Mouse (Mus musculus) MEL (cell line): ENCODE measurements at regions not wholly inside any gene's neighbourhood (a gene's known extent, or its start where the extent isn't known, plus 50 kb on each side); places are given as distances from the start of the nearest gene placed in this dataset.

ENCODE experiments used
- DNase-seq: peaks from one replicate; pipeline ENCODE4 v3.0.0; 2011; ENCODE audit warnings: low read depth, low spot score
- H3K27ac ChIP-seq: 2 replicates; pipeline ENCODE4 v1.5.1; 2012; ENCODE audit warnings: low read depth, mild to moderate bottlenecking, control low read depth, low read length, moderate library complexity; ENCODE audit not compliant: control insufficient read depth
- H3K27me3 ChIP-seq, 2 experiments: fragments of 150-350 bp in 1 of 2; sonication (generic) in 1 of 2; 2 replicates each; pipeline ENCODE4 v1.6.1; 2012; ENCODE audit warnings: low read length in 2 of 2, mild to moderate bottlenecking in 2 of 2, improper control_type of control experiment in 1 of 2, moderate library complexity in 1 of 2; ENCODE audit not compliant: insufficient read depth in 2 of 2, control insufficient read depth in 1 of 2
- H3K36me3 ChIP-seq, 2 experiments: 2 replicates each; pipeline ENCODE4 v1.6.1; 2012 to 2014; ENCODE audit warnings: low read length in 2 of 2, improper control_type of control experiment in 1 of 2, inconsistent platforms in 1 of 2, mild to moderate bottlenecking in 1 of 2; ENCODE audit not compliant: insufficient read depth in 2 of 2, control insufficient read depth in 1 of 2
- H3K4me1 ChIP-seq, 2 experiments: fragments of 150-350 bp in 1 of 2; sonication (generic) in 1 of 2; 2 replicates each; pipeline ENCODE4 v1.6.1; 2012; ENCODE audit warnings: low read length in 2 of 2, improper control_type of control experiment in 1 of 2, mild to moderate bottlenecking in 1 of 2; ENCODE audit not compliant: insufficient read depth in 2 of 2, control insufficient read depth in 1 of 2
- H3K4me3 ChIP-seq, 2 experiments: fragments of 150-350 bp in 1 of 2; sonication (generic) in 1 of 2; 2 replicates each; pipeline ENCODE4 v1.5.1; 2012; ENCODE audit warnings: low read depth in 2 of 2, low read length in 2 of 2, mild to moderate bottlenecking in 2 of 2, moderate library complexity in 2 of 2, control low read depth in 1 of 2, improper control_type of control experiment in 1 of 2; ENCODE audit not compliant: control insufficient read depth in 1 of 2, insufficient read depth in 1 of 2
- H3K79me2 ChIP-seq: 2 replicates; pipeline ENCODE4 v1.6.1; 2012; ENCODE audit warnings: mild to moderate bottlenecking, low read length, moderate library complexity; ENCODE audit not compliant: control insufficient read depth, poor library complexity, insufficient read depth
- H3K9ac ChIP-seq: 2 replicates; pipeline ENCODE4 v1.6.1; 2012; ENCODE audit warnings: low read depth, mild to moderate bottlenecking, control low read depth, low read length, moderate library complexity; ENCODE audit not compliant: control insufficient read depth, poor library complexity, severe bottlenecking
- H3K9me3 ChIP-seq: fragments of 150-350 bp; sonication (generic); replicated peaks from 2 replicates; pipeline ENCODE4 v1.6.1; 2012; ENCODE audit warnings: mild to moderate bottlenecking, low read length, improper control_type of control experiment, moderate library complexity; ENCODE audit not compliant: insufficient read depth
- BHLHE40 ChIP-seq: IDR thresholded peaks from 2 replicates; pipeline ENCODE4 v1.6.1; 2012; ENCODE audit warnings: low read depth, mild to moderate bottlenecking, inconsistent platforms, low read length, improper control_type of control experiment, borderline replicate concordance
- CHD2 ChIP-seq: IDR thresholded peaks from 2 replicates; pipeline ENCODE4 v1.6.1; 2011; ENCODE audit warnings: low read length, improper control_type of control experiment
- CTCF ChIP-seq, 3 experiments: IDR thresholded peaks in 2 of 3; conservative IDR thresholded peaks in 1 of 3; 2 replicates each; pipeline ENCODE4 v1.5.1; 2011 to 2012; ENCODE audit warnings: low read length in 3 of 3, low read depth in 2 of 3, mild to moderate bottlenecking in 2 of 3, improper control_type of control experiment in 1 of 3, inconsistent platforms in 1 of 3, mixed read lengths in 1 of 3, moderate library complexity in 1 of 3; ENCODE audit not compliant: control insufficient read depth in 1 of 3, insufficient read depth in 1 of 3, poor library complexity in 1 of 3, severe bottlenecking in 1 of 3
- EP300 ChIP-seq, 2 experiments: IDR thresholded peaks; 2 replicates each; pipeline ENCODE4 v1.6.1; 2011; ENCODE audit warnings: improper control_type of control experiment in 2 of 2, low read length in 2 of 2, low read depth in 1 of 2, mild to moderate bottlenecking in 1 of 2
- GABPA ChIP-seq: IDR thresholded peaks from 2 replicates; pipeline ENCODE4 v1.6.1; 2012; ENCODE audit warnings: low read depth, mild to moderate bottlenecking, inconsistent platforms, low read length, improper control_type of control experiment, moderate library complexity
- HCFC1 ChIP-seq: IDR thresholded peaks from 2 replicates; pipeline ENCODE4 v1.6.1; 2012; ENCODE audit warnings: low read depth, mild to moderate bottlenecking, inconsistent platforms, low read length, improper control_type of control experiment, moderate library complexity
- MAFK ChIP-seq: IDR thresholded peaks from 2 replicates; pipeline ENCODE4 v1.6.1; 2011; ENCODE audit warnings: low read depth, mild to moderate bottlenecking, low read length, improper control_type of control experiment, borderline replicate concordance
- MEF2A ChIP-seq: IDR thresholded peaks from 2 replicates; pipeline ENCODE4 v1.6.1; 2014; ENCODE audit warnings: low read depth, mild to moderate bottlenecking, inconsistent platforms, low read length, improper control_type of control experiment; ENCODE audit not compliant: poor library complexity, insufficient replicate concordance, severe bottlenecking; ENCODE audit errors: extremely low read depth
- MXI1 ChIP-seq: IDR thresholded peaks from 2 replicates; pipeline ENCODE4 v1.6.1; 2011; ENCODE audit warnings: mild to moderate bottlenecking, low read depth, low read length, improper control_type of control experiment
- NELFE ChIP-seq: IDR thresholded peaks from 2 replicates; pipeline ENCODE4 v1.6.1; 2011; ENCODE audit warnings: low read depth, low read length, improper control_type of control experiment
- NRF1 ChIP-seq: IDR thresholded peaks from 2 replicates; pipeline ENCODE4 v1.6.1; 2014; ENCODE audit warnings: low read depth, mild to moderate bottlenecking, inconsistent platforms, low read length, improper control_type of control experiment, moderate library complexity; ENCODE audit not compliant: poor library complexity, insufficient read depth, severe bottlenecking
- POLR2A ChIP-seq, 2 experiments: IDR thresholded peaks; 2 replicates each; pipeline ENCODE4 v1.6.1; 2011 to 2012; ENCODE audit warnings: low read length in 2 of 2, mild to moderate bottlenecking in 2 of 2, control low read depth in 1 of 2, improper control_type of control experiment in 1 of 2, low read depth in 1 of 2, moderate library complexity in 1 of 2; ENCODE audit not compliant: control insufficient read depth in 1 of 2, insufficient read depth in 1 of 2, poor library complexity in 1 of 2
- POLR2AphosphoS2 ChIP-seq: IDR thresholded peaks from 2 replicates; pipeline ENCODE4 v1.6.1; 2011; ENCODE audit warnings: low read length, improper control_type of control experiment
- POLR2AphosphoS5 ChIP-seq: IDR thresholded peaks from 2 replicates; pipeline ENCODE4 v1.6.1; 2012; ENCODE audit warnings: low read depth, borderline replicate concordance, mild to moderate bottlenecking, inconsistent platforms, low read length, moderate library complexity, mixed read lengths
- RAD21 ChIP-seq: IDR thresholded peaks from 2 replicates; pipeline ENCODE4 v1.6.1; 2011; ENCODE audit warnings: mild to moderate bottlenecking, low read depth, low read length, improper control_type of control experiment
- SIN3A ChIP-seq: IDR thresholded peaks from 2 replicates; pipeline ENCODE4 v1.6.1; 2012; ENCODE audit warnings: low read length, improper control_type of control experiment, inconsistent platforms
- SMC3 ChIP-seq: IDR thresholded peaks from 2 replicates; pipeline ENCODE4 v1.6.1; 2011; ENCODE audit warnings: low read depth, low read length, improper control_type of control experiment
- TAL1 ChIP-seq: IDR thresholded peaks from 2 replicates; pipeline ENCODE4 v1.6.1; 2012; ENCODE audit warnings: mild to moderate bottlenecking, inconsistent platforms, low read length, moderate library complexity, mixed read lengths
- TBP ChIP-seq: IDR thresholded peaks from 2 replicates; pipeline ENCODE4 v1.8.0; 2011; ENCODE audit warnings: low read depth, low read length, improper control_type of control experiment
- UBTF ChIP-seq: IDR thresholded peaks from 2 replicates; pipeline ENCODE4 v1.6.1; 2012; ENCODE audit warnings: low read depth, mild to moderate bottlenecking, inconsistent platforms, low read length, improper control_type of control experiment, moderate library complexity, borderline replicate concordance; ENCODE audit not compliant: insufficient read depth
- USF1 ChIP-seq: IDR thresholded peaks from 2 replicates; pipeline ENCODE4 v1.6.1; 2014; ENCODE audit warnings: low read depth, mild to moderate bottlenecking, inconsistent platforms, low read length, improper control_type of control experiment, moderate library complexity
- USF2 ChIP-seq, 2 experiments: IDR thresholded peaks; 2 replicates each; pipeline ENCODE4 v1.6.1; 2011 to 2012; ENCODE audit warnings: improper control_type of control experiment in 2 of 2, low read length in 2 of 2, borderline replicate concordance in 1 of 2, inconsistent platforms in 1 of 2, low read depth in 1 of 2, mild to moderate bottlenecking in 1 of 2; ENCODE audit not compliant: insufficient read depth in 1 of 2
- ZC3H11A ChIP-seq: IDR thresholded peaks from 2 replicates; pipeline ENCODE4 v1.6.1; 2012; ENCODE audit warnings: low read depth, mild to moderate bottlenecking, inconsistent platforms, low read length, improper control_type of control experiment
- ZMIZ1 ChIP-seq: IDR thresholded peaks from 2 replicates; pipeline ENCODE4 v1.6.1; 2012; ENCODE audit warnings: low read depth, mild to moderate bottlenecking, inconsistent platforms, low read length, improper control_type of control experiment, moderate library complexity

DNA sequence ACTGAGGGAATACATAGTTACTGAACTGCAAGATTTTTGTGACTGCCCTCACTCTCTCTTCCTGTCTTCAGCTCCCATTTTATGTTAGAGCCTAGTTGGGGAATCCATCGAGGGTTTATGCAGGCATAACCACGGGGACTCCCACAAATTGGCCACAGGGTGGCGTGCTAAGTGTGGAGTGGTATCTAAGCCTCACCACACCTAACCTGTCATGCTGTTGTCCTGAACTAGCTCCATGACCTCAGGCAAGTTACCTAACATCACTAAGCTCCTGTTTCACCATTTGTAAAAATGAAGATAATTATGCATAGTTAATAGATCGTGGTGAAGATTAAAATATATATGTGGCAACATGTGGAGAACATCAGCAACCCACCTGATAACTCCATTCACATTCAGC is 246.8 kb upstream of the Cpeb2 start:
- H3K79me2 ChIP-seq: no peaks in the 10 kb centered on the region
- TF ChIP-seq CHD2 (no peak), RAD21 (peak; percentile 83), SMC3 (peak; percentile 88), MEF2A (no peak), SIN3A (peak; percentile 34; the same call in 1 of the 2 replicates), CTCF (IDR thresholded peaks at IDR 0.05 in 2 of 3, conservative IDR thresholded peaks at IDR 0.05 in 1 of 3; ENCODE audit: control insufficient read depth in 1 of 3, insufficient read depth in 1 of 3, low read depth in 2 of 3, low read length in 3 of 3, poor library complexity in 1 of 3, severe bottlenecking in 1 of 3) (peak; percentile 29 to 70 (median 68); a peak in 5 of 6 replicates), USF1 (no peak), NRF1 (no peak), ZC3H11A (peak; percentile 87), ZMIZ1 (no peak), UBTF (no peak)
- H3K4me1 ChIP-seq: no peaks in the 10 kb centered on the region
- no peak overlapping the region for H3K27ac ChIP-seq
- H3K27me3 ChIP-seq: 0 out of 4 replicates have a peak, but pooled peaks cover 0 to 1% of the 10 kb centered on the region in 2 experiments
- H3K9ac ChIP-seq: no peak overlapping the region
- H3K9me3 ChIP-seq: no peaks in the 10 kb centered on the region
- H3K4me3 ChIP-seq: no peak overlapping the region
- DNase-seq: peak; percentile 57
- H3K36me3 ChIP-seq: no peaks in the 10 kb centered on the region

DNA sequence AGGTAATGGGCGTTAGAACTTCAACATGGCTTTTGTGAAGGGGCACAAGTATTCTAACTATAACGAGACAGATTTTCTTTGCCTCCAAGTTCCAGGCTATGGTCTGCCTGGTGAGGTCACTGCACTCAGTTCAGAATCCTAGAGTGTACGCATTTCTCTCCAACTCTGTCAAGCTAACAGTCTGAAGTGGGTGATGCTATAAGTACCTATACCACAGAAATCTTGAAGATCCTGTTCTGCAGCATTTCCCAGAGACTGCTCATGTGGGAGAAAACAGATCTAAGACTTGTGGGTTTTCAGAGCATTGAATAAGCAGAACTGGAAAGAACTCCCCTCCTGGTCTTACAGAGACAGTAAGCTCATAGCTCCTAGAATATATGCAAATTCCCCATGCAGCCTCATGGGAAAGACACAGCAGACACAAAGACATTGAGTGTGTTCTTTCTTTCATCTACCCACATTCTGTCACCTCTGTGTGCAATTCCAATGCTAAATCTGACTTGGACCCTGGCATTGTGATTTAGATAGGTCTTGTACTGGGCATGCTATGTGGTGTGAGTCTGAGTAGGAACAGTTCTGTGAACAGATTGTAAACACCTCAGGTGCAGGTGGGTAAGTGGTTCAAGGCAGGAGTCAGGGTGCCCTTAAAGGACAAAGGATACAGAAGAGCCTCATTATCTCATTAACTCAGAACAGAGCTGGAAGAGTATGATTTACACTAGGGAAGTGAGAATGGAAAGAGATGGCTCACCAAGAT is 245.1 kb upstream of the Cpeb2 start:
- H3K36me3 ChIP-seq: no peaks in the 10 kb centered on the region
- DNase-seq: no peak
- no peak overlapping the region for H3K4me3 ChIP-seq
- no peak overlapping the region for H3K27ac ChIP-seq
- no peaks in the 10 kb centered on the region for H3K9me3 ChIP-seq
- no peak overlapping the region for H3K9ac ChIP-seq
- H3K4me1 ChIP-seq: no peaks in the 10 kb centered on the region
- TF ChIP-seq HCFC1 (no peak), USF2 (IDR thresholded peaks at IDR 0.05; ENCODE audit: borderline replicate concordance in 1 of 2, insufficient read depth in 1 of 2, low read depth in 1 of 2, low read length in 2 of 2) (no peak), TBP (no peak), GABPA (no peak), POLR2AphosphoS2 (no peak), MXI1 (no peak), MAFK (no peak), ZC3H11A (no peak), UBTF (no peak), EP300 (IDR thresholded peaks at IDR 0.05; ENCODE audit: low read depth in 1 of 2, low read length in 2 of 2) (no peak), NELFE (no peak), POLR2AphosphoS5 (no peak), BHLHE40 (no peak), CTCF (IDR thresholded peaks at IDR 0.05 in 2 of 3, conservative IDR thresholded peaks at IDR 0.05 in 1 of 3; ENCODE audit: control insufficient read depth in 1 of 3, insufficient read depth in 1 of 3, low read depth in 2 of 3, low read length in 3 of 3, poor library complexity in 1 of 3, severe bottlenecking in 1 of 3) (no peak), POLR2A (IDR thresholded peaks at IDR 0.05; ENCODE audit: control insufficient read depth in 1 of 2, insufficient read depth in 1 of 2, low read depth in 1 of 2, low read length in 2 of 2, poor library complexity in 1 of 2) (no peak), CHD2 (no peak), ZMIZ1 (no peak), TAL1 (no peak)
- 0 out of 4 replicates have a peak, but pooled peaks cover 0 to 1% of the 10 kb centered on the region in 2 experiments for H3K27me3 ChIP-seq
- H3K79me2 ChIP-seq: no peaks in the 10 kb centered on the region
